Mouse (Mus musculus) MEL (cell line): ENCODE results near the gene Slc2a4. TPM values are rescaled to one million over a fixed set of nuclear protein-coding genes. Genes with fewer than 3 reads are reported as not detected.

Experiments
- DNase-seq: peaks from one replicate; pipeline ENCODE4 v3.0.0; 2011; ENCODE audit warnings: low read depth, low spot score
- H3K27ac ChIP-seq: 2 replicates; pipeline ENCODE4 v1.5.1; 2012; ENCODE audit warnings: low read depth, mild to moderate bottlenecking, control low read depth, low read length, moderate library complexity; ENCODE audit not compliant: control insufficient read depth
- H3K27me3 ChIP-seq, 2 experiments: fragments of 150-350 bp in 1 of 2; sonication (generic) in 1 of 2; 2 replicates each; pipeline ENCODE4 v1.6.1; 2012; ENCODE audit warnings: low read length in 2 of 2, mild to moderate bottlenecking in 2 of 2, improper control_type of control experiment in 1 of 2, moderate library complexity in 1 of 2; ENCODE audit not compliant: insufficient read depth in 2 of 2, control insufficient read depth in 1 of 2
- H3K36me3 ChIP-seq, 2 experiments: 2 replicates each; pipeline ENCODE4 v1.6.1; 2012 to 2014; ENCODE audit warnings: low read length in 2 of 2, improper control_type of control experiment in 1 of 2, inconsistent platforms in 1 of 2, mild to moderate bottlenecking in 1 of 2; ENCODE audit not compliant: insufficient read depth in 2 of 2, control insufficient read depth in 1 of 2
- H3K4me1 ChIP-seq, 2 experiments: fragments of 150-350 bp in 1 of 2; sonication (generic) in 1 of 2; 2 replicates each; pipeline ENCODE4 v1.6.1; 2012; ENCODE audit warnings: low read length in 2 of 2, improper control_type of control experiment in 1 of 2, mild to moderate bottlenecking in 1 of 2; ENCODE audit not compliant: insufficient read depth in 2 of 2, control insufficient read depth in 1 of 2
- H3K4me3 ChIP-seq, 2 experiments: fragments of 150-350 bp in 1 of 2; sonication (generic) in 1 of 2; 2 replicates each; pipeline ENCODE4 v1.5.1; 2012; ENCODE audit warnings: low read depth in 2 of 2, low read length in 2 of 2, mild to moderate bottlenecking in 2 of 2, moderate library complexity in 2 of 2, control low read depth in 1 of 2, improper control_type of control experiment in 1 of 2; ENCODE audit not compliant: control insufficient read depth in 1 of 2, insufficient read depth in 1 of 2
- H3K79me2 ChIP-seq: 2 replicates; pipeline ENCODE4 v1.6.1; 2012; ENCODE audit warnings: mild to moderate bottlenecking, low read length, moderate library complexity; ENCODE audit not compliant: control insufficient read depth, poor library complexity, insufficient read depth
- H3K9ac ChIP-seq: 2 replicates; pipeline ENCODE4 v1.6.1; 2012; ENCODE audit warnings: low read depth, mild to moderate bottlenecking, control low read depth, low read length, moderate library complexity; ENCODE audit not compliant: control insufficient read depth, poor library complexity, severe bottlenecking
- H3K9me3 ChIP-seq: fragments of 150-350 bp; sonication (generic); replicated peaks from 2 replicates; pipeline ENCODE4 v1.6.1; 2012; ENCODE audit warnings: mild to moderate bottlenecking, low read length, improper control_type of control experiment, moderate library complexity; ENCODE audit not compliant: insufficient read depth
- BHLHE40 ChIP-seq: IDR thresholded peaks from 2 replicates; pipeline ENCODE4 v1.6.1; 2012; ENCODE audit warnings: low read depth, mild to moderate bottlenecking, inconsistent platforms, low read length, improper control_type of control experiment, borderline replicate concordance
- CHD1 ChIP-seq: IDR thresholded peaks from 2 replicates; pipeline ENCODE4 v1.6.1; 2012; ENCODE audit warnings: low read depth, mild to moderate bottlenecking, inconsistent platforms, low read length, improper control_type of control experiment
- CHD2 ChIP-seq: IDR thresholded peaks from 2 replicates; pipeline ENCODE4 v1.6.1; 2011; ENCODE audit warnings: low read length, improper control_type of control experiment
- CTCF ChIP-seq, 3 experiments: IDR thresholded peaks in 2 of 3; conservative IDR thresholded peaks in 1 of 3; 2 replicates each; pipeline ENCODE4 v1.5.1; 2011 to 2012; ENCODE audit warnings: low read length in 3 of 3, low read depth in 2 of 3, mild to moderate bottlenecking in 2 of 3, improper control_type of control experiment in 1 of 3, inconsistent platforms in 1 of 3, mixed read lengths in 1 of 3, moderate library complexity in 1 of 3; ENCODE audit not compliant: control insufficient read depth in 1 of 3, insufficient read depth in 1 of 3, poor library complexity in 1 of 3, severe bottlenecking in 1 of 3
- E2F4 ChIP-seq: IDR thresholded peaks from 2 replicates; pipeline ENCODE4 v1.6.1; 2011; ENCODE audit warnings: low read depth, low read length, improper control_type of control experiment, borderline replicate concordance
- ELF1 ChIP-seq: IDR thresholded peaks from 2 replicates; pipeline ENCODE4 v1.6.1; 2014; ENCODE audit warnings: low read depth, mild to moderate bottlenecking, inconsistent platforms, low read length, improper control_type of control experiment, moderate library complexity
- EP300 ChIP-seq, 2 experiments: IDR thresholded peaks; 2 replicates each; pipeline ENCODE4 v1.6.1; 2011; ENCODE audit warnings: improper control_type of control experiment in 2 of 2, low read length in 2 of 2, low read depth in 1 of 2, mild to moderate bottlenecking in 1 of 2
- ETS1 ChIP-seq: IDR thresholded peaks from 2 replicates; pipeline ENCODE4 v1.6.1; 2012; ENCODE audit warnings: low read depth, mild to moderate bottlenecking, inconsistent platforms, low read length, improper control_type of control experiment, moderate library complexity
- GABPA ChIP-seq: IDR thresholded peaks from 2 replicates; pipeline ENCODE4 v1.6.1; 2012; ENCODE audit warnings: low read depth, mild to moderate bottlenecking, inconsistent platforms, low read length, improper control_type of control experiment, moderate library complexity
- GATA1 ChIP-seq: IDR thresholded peaks from 2 replicates; pipeline ENCODE4 v1.6.1; 2011; ENCODE audit warnings: low read depth, low read length, improper control_type of control experiment
- HCFC1 ChIP-seq: IDR thresholded peaks from 2 replicates; pipeline ENCODE4 v1.6.1; 2012; ENCODE audit warnings: low read depth, mild to moderate bottlenecking, inconsistent platforms, low read length, improper control_type of control experiment, moderate library complexity
- KAT2A ChIP-seq: conservative IDR thresholded peaks from 2 replicates; pipeline ENCODE4 v1.6.1; 2012; ENCODE audit warnings: low read depth, low read length, improper control_type of control experiment, inconsistent platforms
- MAFK ChIP-seq: IDR thresholded peaks from 2 replicates; pipeline ENCODE4 v1.6.1; 2011; ENCODE audit warnings: low read depth, mild to moderate bottlenecking, low read length, improper control_type of control experiment, borderline replicate concordance
- MAX ChIP-seq: IDR thresholded peaks from 2 replicates; pipeline ENCODE4 v1.6.1; 2011; ENCODE audit warnings: low read length, improper control_type of control experiment
- MXI1 ChIP-seq: IDR thresholded peaks from 2 replicates; pipeline ENCODE4 v1.6.1; 2011; ENCODE audit warnings: mild to moderate bottlenecking, low read depth, low read length, improper control_type of control experiment
- MYB ChIP-seq: IDR thresholded peaks from 2 replicates; pipeline ENCODE4 v1.6.1; 2011; ENCODE audit warnings: mild to moderate bottlenecking, low read depth, low read length, improper control_type of control experiment
- MYC ChIP-seq: IDR thresholded peaks from 2 replicates; pipeline ENCODE4 v1.6.1; 2011; ENCODE audit warnings: low read depth, mild to moderate bottlenecking, low read length, improper control_type of control experiment, moderate library complexity
- NELFE ChIP-seq: IDR thresholded peaks from 2 replicates; pipeline ENCODE4 v1.6.1; 2011; ENCODE audit warnings: low read depth, low read length, improper control_type of control experiment
- POLR2A ChIP-seq, 2 experiments: IDR thresholded peaks; 2 replicates each; pipeline ENCODE4 v1.6.1; 2011 to 2012; ENCODE audit warnings: low read length in 2 of 2, mild to moderate bottlenecking in 2 of 2, control low read depth in 1 of 2, improper control_type of control experiment in 1 of 2, low read depth in 1 of 2, moderate library complexity in 1 of 2; ENCODE audit not compliant: control insufficient read depth in 1 of 2, insufficient read depth in 1 of 2, poor library complexity in 1 of 2
- POLR2AphosphoS2 ChIP-seq: IDR thresholded peaks from 2 replicates; pipeline ENCODE4 v1.6.1; 2011; ENCODE audit warnings: low read length, improper control_type of control experiment
- POLR2AphosphoS5 ChIP-seq: IDR thresholded peaks from 2 replicates; pipeline ENCODE4 v1.6.1; 2012; ENCODE audit warnings: low read depth, borderline replicate concordance, mild to moderate bottlenecking, inconsistent platforms, low read length, moderate library complexity, mixed read lengths
- RAD21 ChIP-seq: IDR thresholded peaks from 2 replicates; pipeline ENCODE4 v1.6.1; 2011; ENCODE audit warnings: mild to moderate bottlenecking, low read depth, low read length, improper control_type of control experiment
- RCOR1 ChIP-seq: IDR thresholded peaks from 2 replicates; pipeline ENCODE4 v1.6.1; 2012; ENCODE audit warnings: low read depth, mild to moderate bottlenecking, inconsistent platforms, low read length, improper control_type of control experiment
- SIN3A ChIP-seq: IDR thresholded peaks from 2 replicates; pipeline ENCODE4 v1.6.1; 2012; ENCODE audit warnings: low read length, improper control_type of control experiment, inconsistent platforms
- TAL1 ChIP-seq: IDR thresholded peaks from 2 replicates; pipeline ENCODE4 v1.6.1; 2012; ENCODE audit warnings: mild to moderate bottlenecking, inconsistent platforms, low read length, moderate library complexity, mixed read lengths
- TCF12 ChIP-seq: IDR thresholded peaks from 2 replicates; pipeline ENCODE4 v1.6.1; 2014; ENCODE audit warnings: low read depth, mild to moderate bottlenecking, inconsistent platforms, low read length, improper control_type of control experiment, moderate library complexity
- UBTF ChIP-seq: IDR thresholded peaks from 2 replicates; pipeline ENCODE4 v1.6.1; 2012; ENCODE audit warnings: low read depth, mild to moderate bottlenecking, inconsistent platforms, low read length, improper control_type of control experiment, moderate library complexity, borderline replicate concordance; ENCODE audit not compliant: insufficient read depth
- USF1 ChIP-seq: IDR thresholded peaks from 2 replicates; pipeline ENCODE4 v1.6.1; 2014; ENCODE audit warnings: low read depth, mild to moderate bottlenecking, inconsistent platforms, low read length, improper control_type of control experiment, moderate library complexity
- USF2 ChIP-seq, 2 experiments: IDR thresholded peaks; 2 replicates each; pipeline ENCODE4 v1.6.1; 2011 to 2012; ENCODE audit warnings: improper control_type of control experiment in 2 of 2, low read length in 2 of 2, borderline replicate concordance in 1 of 2, inconsistent platforms in 1 of 2, low read depth in 1 of 2, mild to moderate bottlenecking in 1 of 2; ENCODE audit not compliant: insufficient read depth in 1 of 2
- ZC3H11A ChIP-seq: IDR thresholded peaks from 2 replicates; pipeline ENCODE4 v1.6.1; 2012; ENCODE audit warnings: low read depth, mild to moderate bottlenecking, inconsistent platforms, low read length, improper control_type of control experiment
- ZKSCAN1 ChIP-seq: IDR thresholded peaks from 2 replicates; pipeline ENCODE4 v1.6.1; 2012; ENCODE audit warnings: low read depth, mild to moderate bottlenecking, inconsistent platforms, low read length, improper control_type of control experiment, moderate library complexity
- ZMIZ1 ChIP-seq: IDR thresholded peaks from 2 replicates; pipeline ENCODE4 v1.6.1; 2012; ENCODE audit warnings: low read depth, mild to moderate bottlenecking, inconsistent platforms, low read length, improper control_type of control experiment, moderate library complexity
- polyA plus RNA-seq, 2 experiments: library from polyadenylated mRNA; stranded (reverse) in 1 of 2; unstranded in 1 of 2; fragments of >175 nt in 1 of 2; fragments of >200 nt in 1 of 2; gene quantifications; 2 replicates each; pipeline versions ENCODE4 v1.2.1 to v1.2.4; 2012; ENCODE audit warnings: low replicate concordance in 2 of 2, low read depth in 1 of 2; ENCODE audit not compliant: insufficient read length in 2 of 2, insufficient read depth in 1 of 2, missing spikeins in 1 of 2
- total RNA-seq: library from RNA; depleted of rRNA; stranded (reverse); fragments of 300-350 nt; gene quantifications from 2 replicates; pipeline ENCODE4 v1.2.3, GENCODE M21; 2012

Slc2a4 gene
- total and polyA plus RNA-seq, 3 experiments: 0.12 to 0.19 TPM; not detected in 1

GRCm38 (mm10) chr11:69934681-69935080, 13.3 kb downstream of the Slc2a4 start:
- peaks cover 0 to 28% of the 10 kb centered on the region in 2 experiments; a peak in 2 of 4 replicates for H3K36me3 ChIP-seq
- peak; percentile 78 for DNase-seq
- peaks cover 0 to 2% of the 10 kb centered on the region in 2 experiments; a peak in 1 of 4 replicates for H3K27me3 ChIP-seq
- no peaks in the 10 kb centered on the region for H3K79me2 ChIP-seq
- no peaks in the 10 kb centered on the region for H3K9me3 ChIP-seq
- peaks cover 5 to 30% of the 10 kb centered on the region in 2 experiments; a peak in 2 of 4 replicates for H3K4me1 ChIP-seq
- peak overlapping the region; percentile 42 for H3K27ac ChIP-seq
- TF ChIP-seq GATA1 (0 out of 2 replicates have a peak, but pooled peaks have one; percentile 1), RAD21 (no peak)
- TF ChIP-seq, all 39 proteins: peak for 1
- Histone ChIP-seq H3K4me3 (peak overlapping the region; percentile 57 to 60), H3K9ac (peak overlapping the region; percentile 60)

- Histone ChIP-seq H3K4me3 (peak overlapping the region; percentile 57 to 60), H3K27ac (peak overlapping the region; percentile 42), H3K79me2 (no peaks in the 10 kb centered on the region), H3K9ac (peak overlapping the region; percentile 60), H3K27me3 (peaks cover 0 to 2% of the 10 kb centered on the region in 2 experiments; a peak in 1 of 4 replicates), H3K4me1 (peaks cover 9 to 34% of the 10 kb centered on the region in 2 experiments; a peak in 3 of 4 replicates), H3K36me3 (peaks cover 0 to 32% of the 10 kb centered on the region in 2 experiments; a peak in 2 of 4 replicates), H3K9me3 (no peaks in the 10 kb centered on the region)
- peak; percentile 96 for DNase-seq
- no peak for TF ChIP-seq NELFE
- TF ChIP-seq ZMIZ1: no peak
- no peak for TF ChIP-seq MYB
- no peak for TF ChIP-seq E2F4
- peak; percentile 67 to 99 (median 99) for TF ChIP-seq CTCF (IDR thresholded peaks at IDR 0.05 in 2 of 3, conservative IDR thresholded peaks at IDR 0.05 in 1 of 3; ENCODE audit: control insufficient read depth in 1 of 3, insufficient read depth in 1 of 3, low read depth in 2 of 3, low read length in 3 of 3, poor library complexity in 1 of 3, severe bottlenecking in 1 of 3)
- no peak for TF ChIP-seq ELF1
- no peak; a peak in 1 of 4 replicates for TF ChIP-seq EP300 (IDR thresholded peaks at IDR 0.05; ENCODE audit: low read depth in 1 of 2, low read length in 2 of 2)
- no peak for TF ChIP-seq POLR2A (IDR thresholded peaks at IDR 0.05; ENCODE audit: control insufficient read depth in 1 of 2, insufficient read depth in 1 of 2, low read depth in 1 of 2, low read length in 2 of 2, poor library complexity in 1 of 2)
- TF ChIP-seq BHLHE40: no peak
- no peak; the same call in 1 of the 2 replicates for TF ChIP-seq USF1
- no peak for TF ChIP-seq POLR2AphosphoS2
- TF ChIP-seq RAD21: peak; percentile 93
- TF ChIP-seq TCF12: 0 out of 2 replicates have a peak, but pooled peaks have one; percentile 17
- no peak for TF ChIP-seq MAFK
- peak; percentile 54; the same call in 1 of the 2 replicates for TF ChIP-seq HCFC1
- TF ChIP-seq CHD2: no peak
- peak; percentile 86 for TF ChIP-seq ZC3H11A
- no peak for TF ChIP-seq KAT2A
- TF ChIP-seq USF2 (IDR thresholded peaks at IDR 0.05; ENCODE audit: borderline replicate concordance in 1 of 2, insufficient read depth in 1 of 2, low read depth in 1 of 2, low read length in 2 of 2): no peak
- no peak for TF ChIP-seq MYC
- TF ChIP-seq RCOR1: no peak
- no peak for TF ChIP-seq CHD1
- TF ChIP-seq ZKSCAN1: no peak
- TF ChIP-seq MAX: no peak
- TF ChIP-seq MXI1: peak; percentile 55
- no peak for TF ChIP-seq ETS1
- TF ChIP-seq POLR2AphosphoS5: no peak
- TF ChIP-seq UBTF: no peak
- no peak for TF ChIP-seq GABPA
- TF ChIP-seq TAL1: no peak
- TF ChIP-seq SIN3A: peak; percentile 74
Measured at GRCm38 (mm10) chr11:69934169-69934568, 13.8 kb downstream of the Slc2a4 start.
